Mouse (Mus musculus): ENCODE measurements around the gene Gm7073. TPM values are rescaled to one million over a fixed set of nuclear protein-coding genes. Genes with fewer than 3 reads are reported as not detected.

The Gm7073 gene
- polyA plus RNA-seq, 1 experiment from 2014 or later = not detected

MicroRNAs encoded within 50 kb of the gene (microRNA counts, 519-probe panel; counts per million panel counts)
- microRNA mmu-miR-505 = not detected

Small RNA genes lying within 50 kb of the gene (microRNA-seq; reads per million reads assigned to microRNA genes)
- gene Mir505 = 163 reads per million, percentile 58 among the genes with 10 or more reads in this experiment

Other genes with a start within 250 kb of the Gm7073 start
- gene Atp11c, start 53.4 kb upstream of the Gm7073 start, polyA plus RNA-seq (2016; fragmentation: Nextera tagmentation; extraction: Ambion mirVana) = 13.3 TPM in 2 replicates